Comparison of ENCODE assay signal across 15 mouse cellular contexts in the genomic region with DNA sequence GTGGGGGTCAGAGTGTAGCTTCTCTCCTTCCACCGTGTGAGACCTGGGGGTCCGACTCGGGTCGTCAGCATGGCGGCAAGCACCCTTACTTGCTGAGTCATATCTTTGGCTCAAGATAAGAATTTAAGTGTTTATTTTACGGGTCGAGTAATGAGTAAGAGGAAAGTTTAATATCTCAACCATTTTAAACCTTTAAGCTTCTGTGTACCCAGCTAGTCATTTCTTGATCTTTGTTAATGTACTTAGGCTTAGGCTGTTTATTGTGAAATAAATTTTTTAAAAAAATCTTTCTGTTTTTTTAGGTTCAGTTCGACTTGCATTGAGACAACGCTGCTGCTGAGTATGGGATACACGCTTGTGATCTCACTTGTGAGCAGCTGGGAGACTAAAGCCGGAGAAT.
"Had no signal": no experiment of that assay in that cellular context is flagged by ENCODE, and none has a peak within 500 bp of the region (broad histone marks: within the 10 kb centered on the region; RNA-seq: fewer than 3 reads in every experiment).

No protein-coding gene starts in this region.

- ATAC-seq: liver, postnatal 0 days; midbrain, embryonic 13.5 days; midbrain, embryonic 16.5 days had no signal

- H3K9ac ChIP-seq: kidney, embryonic 15.5 days; limb, embryonic 12.5 days; limb, embryonic 15.5 days; liver, embryonic 14.5 days; liver, postnatal 0 days; midbrain, embryonic 13.5 days had no signal

- H3K4me1 ChIP-seq: kidney, embryonic 15.5 days; limb, embryonic 12.5 days; limb, embryonic 15.5 days; midbrain, embryonic 10.5 days; midbrain, embryonic 13.5 days had no signal

- H3K27ac ChIP-seq: kidney, embryonic 15.5 days; limb, embryonic 12.5 days; limb, embryonic 15.5 days; liver, embryonic 14.5 days; midbrain, embryonic 10.5 days; midbrain, embryonic 13.5 days had no signal

- H3K4me3 ChIP-seq: kidney, embryonic 15.5 days; limb, embryonic 12.5 days; limb, embryonic 15.5 days; megakaryocyte, embryonic 14.5 days; midbrain, embryonic 10.5 days; midbrain, embryonic 13.5 days had no signal

- H3K9me3 ChIP-seq: kidney, embryonic 15.5 days; limb, embryonic 12.5 days; limb, embryonic 15.5 days; megakaryocyte, embryonic 14.5 days; midbrain, embryonic 10.5 days; midbrain, embryonic 13.5 days had no signal

- DNase-seq: kidney, adult 11 months; kidney, postnatal 10 days; left cerebral cortex, postnatal 4 days; liver, postnatal 0 days; thymus, adult 18-20 months; thymus, postnatal 36 days had no signal

- H3K36me3 ChIP-seq: kidney, embryonic 15.5 days; limb, embryonic 12.5 days; limb, embryonic 15.5 days; midbrain, embryonic 10.5 days; midbrain, embryonic 13.5 days had no signal

- H3K27me3 ChIP-seq: kidney, embryonic 15.5 days; limb, embryonic 12.5 days; limb, embryonic 15.5 days; megakaryocyte, embryonic 14.5 days; midbrain, embryonic 13.5 days had no signal

- H3K4me2 ChIP-seq: kidney, embryonic 15.5 days; limb, embryonic 12.5 days; limb, embryonic 15.5 days; liver, embryonic 11.5 days; midbrain, embryonic 13.5 days had no signal
